Mouse (Mus musculus) A20 (cell line): ENCODE measurements around the gene Gm38655.
"Not testable (repeated sequence)": the region's sequence is repeated elsewhere in the genome, so short reads cannot be mapped to it uniquely, and the experiment has no call there.

ENCODE experiments used
- DNase-seq: peaks from one replicate; pipeline ENCODE4 v3.0.0-alpha.2; 2011; ENCODE audit warnings: low read depth, low spot score

Gene Gm38655

GRCm38 (mm10) chr17:25175411-25175810, at the start of gene Gm38655:
Gm38655 (minus strand) TSS chr17:25175471.
- no peak for DNase-seq

GRCm38 (mm10) chr17:25224586-25225222, 49.4 kb upstream of the Gm38655 start:
- DNase-seq = no peak

- DNase-seq = no peak
Measured at GRCm38 (mm10) chr17:25222951-25223601, 47.8 kb upstream of the Gm38655 start.

- not testable (repeated sequence) for DNase-seq
Measured at GRCm38 (mm10) chr17:25222504-25222940, 47.3 kb upstream of the Gm38655 start.

GRCm38 (mm10) chr17:25221821-25222503, 46.7 kb upstream of the Gm38655 start:
- no peak for DNase-seq

GRCm38 (mm10) chr17:25220746-25221145, 45.5 kb upstream of the Gm38655 start:
- DNase-seq = no peak

GRCm38 (mm10) chr17:25219492-25220295, 44.4 kb upstream of the Gm38655 start:
- DNase-seq = no peak

GRCm38 (mm10) chr17:25218967-25219366, 43.7 kb upstream of the Gm38655 start:
- no peak for DNase-seq

GRCm38 (mm10) chr17:25215431-25215830, 40.2 kb upstream of the Gm38655 start:
- no peak for DNase-seq

GRCm38 (mm10) chr17:25211705-25212104, 36.4 kb upstream of the Gm38655 start:
- DNase-seq = no peak

- no peak for DNase-seq
Measured at GRCm38 (mm10) chr17:25210680-25211466, 35.6 kb upstream of the Gm38655 start.

GRCm38 (mm10) chr17:25210006-25210405, 34.7 kb upstream of the Gm38655 start:
- no peak for DNase-seq

GRCm38 (mm10) chr17:25202401-25202800, 27.1 kb upstream of the Gm38655 start:
- no peak for DNase-seq

- DNase-seq = no peak
Measured at GRCm38 (mm10) chr17:25189091-25189490, 13.8 kb upstream of the Gm38655 start.

- peak; percentile 84 for DNase-seq
Measured at GRCm38 (mm10) chr17:25188150-25189031, 13.1 kb upstream of the Gm38655 start, which contains the start of gene Unkl. Unkl (plus strand) TSS chr17:25188397.

GRCm38 (mm10) chr17:25187784-25188149, 12.5 kb upstream of the Gm38655 start:
- no peak for DNase-seq

GRCm38 (mm10) chr17:25184961-25185360, 9.7 kb upstream of the Gm38655 start:
- DNase-seq = no peak

GRCm38 (mm10) chr17:25184129-25184691, 8.9 kb upstream of the Gm38655 start, which contains the start of gene BC003965:
BC003965 (plus strand) TSS chr17:25184554.
- DNase-seq = peak; percentile 99

- peak; percentile 48 for DNase-seq
Measured at GRCm38 (mm10) chr17:25183232-25183631, 8.0 kb upstream of the Gm38655 start.

- no peak for DNase-seq
Measured at GRCm38 (mm10) chr17:25172558-25172957, 2.7 kb downstream of the Gm38655 start.
